Mouse (Mus musculus): ENCODE data around the gene Atp1b2. TPM values are rescaled to one million over a fixed set of nuclear protein-coding genes. Genes with fewer than 3 reads are reported as not detected.

Gene Atp1b2
- polyA plus RNA-seq, 1 experiment = 40.5 TPM

- no peak for TF ChIP-seq CTCF (IDR thresholded peaks at IDR 0.05; ENCODE audit: control insufficient read depth, insufficient read depth, insufficient replicate concordance, low read depth, low read length)
- TF ChIP-seq POLR2A (IDR thresholded peaks at IDR 0.05; ENCODE audit: control insufficient read depth, low read depth, low read length) = no peak
- H3K36me3 ChIP-seq (ENCODE audit: control insufficient read depth, insufficient read depth, low read length) = no peaks in the 10 kb centered on the region
- no peaks in the 10 kb centered on the region for H3K27me3 ChIP-seq (ENCODE audit: control insufficient read depth, insufficient read depth, low read length)
- no peak overlapping the region for H3K4me3 ChIP-seq (ENCODE audit: control insufficient read depth, low read depth, low read length)
- peaks cover 19% of the 10 kb centered on the region for H3K4me1 ChIP-seq (ENCODE audit: control insufficient read depth, insufficient read depth, low read length)
- H3K27ac ChIP-seq (ENCODE audit: control insufficient read depth, insufficient read depth, low read depth, low read length) = no peak overlapping the region
Observed at GRCm38 (mm10) chr11:69608525-69608924, 2.8 kb upstream of the Atp1b2 start.

GRCm38 (mm10) chr11:69606832-69607231 lies 1.1 kb upstream of the Atp1b2 start:
- Histone ChIP-seq H3K36me3 (ENCODE audit: control insufficient read depth, insufficient read depth, low read length) (no peaks in the 10 kb centered on the region), H3K4me3 (ENCODE audit: control insufficient read depth, low read depth, low read length) (no peak overlapping the region), H3K27ac (ENCODE audit: control insufficient read depth, insufficient read depth, low read depth, low read length) (no peak overlapping the region), H3K4me1 (ENCODE audit: control insufficient read depth, insufficient read depth, low read length) (peaks cover 15% of the 10 kb centered on the region), H3K27me3 (ENCODE audit: control insufficient read depth, insufficient read depth, low read length) (no peaks in the 10 kb centered on the region)
- no peak for TF ChIP-seq CTCF (IDR thresholded peaks at IDR 0.05; ENCODE audit: control insufficient read depth, insufficient read depth, insufficient replicate concordance, low read depth, low read length)
- no peak for TF ChIP-seq POLR2A (IDR thresholded peaks at IDR 0.05; ENCODE audit: control insufficient read depth, low read depth, low read length)

GRCm38 (mm10) chr11:69606491-69606795 lies 701 bp upstream of the Atp1b2 start:
- peaks cover 15% of the 10 kb centered on the region for H3K4me1 ChIP-seq (ENCODE audit: control insufficient read depth, insufficient read depth, low read length)
- no peak overlapping the region for H3K4me3 ChIP-seq (ENCODE audit: control insufficient read depth, low read depth, low read length)
- no peaks in the 10 kb centered on the region for H3K36me3 ChIP-seq (ENCODE audit: control insufficient read depth, insufficient read depth, low read length)
- no peaks in the 10 kb centered on the region for H3K27me3 ChIP-seq (ENCODE audit: control insufficient read depth, insufficient read depth, low read length)
- H3K27ac ChIP-seq (ENCODE audit: control insufficient read depth, insufficient read depth, low read depth, low read length) = no peak overlapping the region
- no peak for TF ChIP-seq CTCF (IDR thresholded peaks at IDR 0.05; ENCODE audit: control insufficient read depth, insufficient read depth, insufficient replicate concordance, low read depth, low read length)
- no peak for TF ChIP-seq POLR2A (IDR thresholded peaks at IDR 0.05; ENCODE audit: control insufficient read depth, low read depth, low read length)

- TF ChIP-seq CTCF (IDR thresholded peaks at IDR 0.05; ENCODE audit: control insufficient read depth, insufficient read depth, insufficient replicate concordance, low read depth, low read length) = no peak
- no peak for TF ChIP-seq POLR2A (IDR thresholded peaks at IDR 0.05; ENCODE audit: control insufficient read depth, low read depth, low read length)
- no peaks in the 10 kb centered on the region for H3K27me3 ChIP-seq (ENCODE audit: control insufficient read depth, insufficient read depth, low read length)
- H3K27ac ChIP-seq (ENCODE audit: control insufficient read depth, insufficient read depth, low read depth, low read length) = peak overlapping the region; percentile 54
- H3K4me1 ChIP-seq (ENCODE audit: control insufficient read depth, insufficient read depth, low read length) = peaks cover 19% of the 10 kb centered on the region
- H3K4me3 ChIP-seq (ENCODE audit: control insufficient read depth, low read depth, low read length) = peak overlapping the region; percentile 77
- no peaks in the 10 kb centered on the region for H3K36me3 ChIP-seq (ENCODE audit: control insufficient read depth, insufficient read depth, low read length)
Observed at GRCm38 (mm10) chr11:69604795-69605664, 712 bp downstream of the Atp1b2 start.

- H3K4me3 ChIP-seq (ENCODE audit: control insufficient read depth, low read depth, low read length) = no peak overlapping the region; the same call in 1 of the 2 replicates
- no peaks in the 10 kb centered on the region for H3K36me3 ChIP-seq (ENCODE audit: control insufficient read depth, insufficient read depth, low read length)
- TF ChIP-seq POLR2A (IDR thresholded peaks at IDR 0.05; ENCODE audit: control insufficient read depth, low read depth, low read length) (no peak), CTCF (IDR thresholded peaks at IDR 0.05; ENCODE audit: control insufficient read depth, insufficient read depth, insufficient replicate concordance, low read depth, low read length) (no peak)
- H3K27ac ChIP-seq (ENCODE audit: control insufficient read depth, insufficient read depth, low read depth, low read length) = no peak overlapping the region
- peaks cover 20% of the 10 kb centered on the region for H3K4me1 ChIP-seq (ENCODE audit: control insufficient read depth, insufficient read depth, low read length)
- no peaks in the 10 kb centered on the region for H3K27me3 ChIP-seq (ENCODE audit: control insufficient read depth, insufficient read depth, low read length)
Observed at GRCm38 (mm10) chr11:69604347-69604746, 1.4 kb downstream of the Atp1b2 start.

GRCm38 (mm10) chr11:69603516-69603915 lies 2.2 kb downstream of the Atp1b2 start:
- TF ChIP-seq CTCF (IDR thresholded peaks at IDR 0.05; ENCODE audit: control insufficient read depth, insufficient read depth, insufficient replicate concordance, low read depth, low read length) (no peak), POLR2A (IDR thresholded peaks at IDR 0.05; ENCODE audit: control insufficient read depth, low read depth, low read length) (no peak)
- Histone ChIP-seq H3K4me3 (ENCODE audit: control insufficient read depth, low read depth, low read length) (no peak overlapping the region), H3K27me3 (ENCODE audit: control insufficient read depth, insufficient read depth, low read length) (no peaks in the 10 kb centered on the region), H3K4me1 (ENCODE audit: control insufficient read depth, insufficient read depth, low read length) (peaks cover 20% of the 10 kb centered on the region), H3K36me3 (ENCODE audit: control insufficient read depth, insufficient read depth, low read length) (no peaks in the 10 kb centered on the region), H3K27ac (ENCODE audit: control insufficient read depth, insufficient read depth, low read depth, low read length) (no peak overlapping the region)

DNA sequence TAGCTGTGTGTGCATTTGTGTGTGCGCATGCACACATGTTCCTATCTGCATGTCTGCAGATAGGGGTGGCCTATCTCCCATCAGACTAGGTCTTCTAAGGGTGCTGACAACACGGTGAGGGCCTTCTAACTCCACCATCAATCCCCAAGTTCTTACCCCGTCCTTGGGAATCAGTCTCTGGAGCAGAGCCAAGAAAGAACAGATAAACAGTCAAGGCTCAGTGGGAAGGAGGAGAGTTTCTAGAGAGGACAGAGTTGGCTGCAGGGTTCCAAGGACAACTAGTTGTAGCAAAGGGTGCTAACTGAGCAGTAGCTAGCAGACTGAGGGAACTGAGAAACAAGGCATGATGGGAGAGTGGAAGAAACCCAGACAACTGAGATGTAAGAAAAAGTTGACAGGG lies 4.0 kb downstream of the Atp1b2 start:
- Histone ChIP-seq H3K4me1 (ENCODE audit: control insufficient read depth, insufficient read depth, low read length) (peaks cover 20% of the 10 kb centered on the region), H3K4me3 (ENCODE audit: control insufficient read depth, low read depth, low read length) (no peak overlapping the region), H3K27ac (ENCODE audit: control insufficient read depth, insufficient read depth, low read depth, low read length) (peak overlapping the region; percentile 52), H3K36me3 (ENCODE audit: control insufficient read depth, insufficient read depth, low read length) (no peaks in the 10 kb centered on the region), H3K27me3 (ENCODE audit: control insufficient read depth, insufficient read depth, low read length) (no peaks in the 10 kb centered on the region)
- TF ChIP-seq POLR2A (IDR thresholded peaks at IDR 0.05; ENCODE audit: control insufficient read depth, low read depth, low read length) (no peak), CTCF (IDR thresholded peaks at IDR 0.05; ENCODE audit: control insufficient read depth, insufficient read depth, insufficient replicate concordance, low read depth, low read length) (no peak)

Measured in testis, adult 2 months (tissue).